Mouse (Mus musculus) cerebellum, postnatal 14 days (tissue): ENCODE results near the gene Ephx3.
"Not testable (repeated sequence)": the region's sequence is repeated elsewhere in the genome, so short reads cannot be mapped to it uniquely, and the experiment has no call there.

Experiments used
- DNase-seq, 2 experiments: peaks; one replicate each; pipeline ENCODE4 v3.0.0; 2021; ENCODE audit warnings: mixed read lengths in 2 of 2

The Ephx3 gene

DNA sequence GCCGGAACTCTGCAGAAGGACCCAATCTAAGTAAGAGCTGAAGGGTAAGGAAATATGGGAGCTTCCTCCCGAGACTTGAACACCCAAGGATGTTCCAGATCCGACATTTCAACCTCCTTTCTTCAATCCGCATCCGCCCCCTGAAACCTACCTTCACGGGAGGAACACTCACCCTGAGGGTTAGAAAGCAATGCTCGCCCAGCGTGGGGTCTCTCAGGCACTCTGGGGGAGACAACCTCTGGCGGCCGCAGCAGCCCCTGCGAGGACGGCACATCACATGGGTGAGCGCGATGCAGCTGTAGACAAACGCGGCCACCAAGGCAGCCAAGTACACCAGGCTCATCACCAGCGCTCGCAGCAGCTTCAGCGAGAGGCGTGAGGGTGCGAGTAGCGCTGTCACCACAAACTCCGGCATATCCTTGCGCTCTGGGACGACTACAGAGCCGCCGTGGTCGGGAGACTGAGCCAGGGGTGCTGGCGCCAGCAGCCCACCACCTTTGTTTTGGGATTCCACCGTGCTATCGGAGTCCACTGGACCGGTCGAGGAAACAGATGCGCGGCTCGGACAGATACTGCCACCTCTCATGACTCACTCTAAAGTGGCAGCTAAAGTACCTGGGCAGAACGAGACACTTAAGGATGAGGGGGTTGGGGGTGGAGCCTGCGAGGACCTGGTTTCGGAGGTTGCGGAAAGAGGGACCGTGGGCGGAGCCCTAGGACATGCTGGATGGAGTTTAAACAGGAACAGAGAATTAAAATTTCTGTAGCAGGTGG is at the start of gene Ephx3:
Gene Ephx3 (minus strand): TSS at position 687 of the 774 bp plus-strand sequence.
- DNase-seq, result no peak

DNA sequence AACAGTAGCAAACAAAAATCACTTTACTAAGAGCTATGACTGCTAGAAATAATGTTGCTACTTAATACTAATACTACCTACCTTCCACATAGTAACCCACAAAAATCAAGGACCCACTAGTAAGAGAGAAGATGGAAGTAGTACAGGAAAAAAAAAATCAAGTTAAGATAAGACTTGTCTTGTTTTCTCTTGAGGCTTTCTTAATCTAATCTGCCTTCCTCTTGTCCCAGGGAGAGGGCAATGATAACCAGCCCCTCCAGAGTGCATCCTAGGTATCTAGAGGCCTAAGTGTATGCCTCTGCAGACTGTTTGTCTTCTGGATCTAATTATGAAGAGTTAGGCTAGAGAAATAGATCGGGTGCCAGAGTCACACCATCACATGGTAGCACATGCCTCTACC is 49.2 kb upstream of the Ephx3 start:
- no peak for DNase-seq

DNA sequence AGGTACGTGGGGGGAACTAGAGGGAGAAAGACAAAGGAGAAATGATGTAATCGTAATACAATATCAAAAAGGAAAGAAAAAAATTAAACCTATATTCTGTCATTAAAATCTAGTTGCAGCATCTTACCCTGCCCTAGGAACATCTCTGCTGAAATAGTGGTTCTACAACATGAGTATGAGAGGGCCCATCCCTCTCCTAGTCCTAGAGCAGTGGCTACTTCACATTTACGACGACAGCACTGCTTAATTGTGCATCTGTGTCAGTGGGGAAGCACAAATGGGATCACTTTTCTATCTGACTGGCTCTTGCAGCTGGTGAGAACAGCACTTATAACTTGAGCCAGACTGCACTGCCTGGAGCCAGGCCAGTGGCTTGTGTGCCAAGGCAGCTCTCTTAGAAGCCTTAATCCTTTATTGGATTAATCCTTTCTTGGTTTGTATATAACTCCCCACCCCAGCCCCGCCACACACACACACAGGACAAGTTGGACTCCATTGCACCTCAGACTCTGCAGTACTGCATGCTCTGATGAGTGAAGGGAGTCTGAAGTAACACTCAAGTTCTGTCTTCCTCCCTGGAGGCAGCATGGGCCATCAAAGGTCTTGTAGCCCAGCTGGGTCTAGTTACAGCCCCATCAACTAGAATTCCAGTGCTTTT is 46.3 kb upstream of the Ephx3 start:
- peak; percentile 72 to 74 for DNase-seq

DNA sequence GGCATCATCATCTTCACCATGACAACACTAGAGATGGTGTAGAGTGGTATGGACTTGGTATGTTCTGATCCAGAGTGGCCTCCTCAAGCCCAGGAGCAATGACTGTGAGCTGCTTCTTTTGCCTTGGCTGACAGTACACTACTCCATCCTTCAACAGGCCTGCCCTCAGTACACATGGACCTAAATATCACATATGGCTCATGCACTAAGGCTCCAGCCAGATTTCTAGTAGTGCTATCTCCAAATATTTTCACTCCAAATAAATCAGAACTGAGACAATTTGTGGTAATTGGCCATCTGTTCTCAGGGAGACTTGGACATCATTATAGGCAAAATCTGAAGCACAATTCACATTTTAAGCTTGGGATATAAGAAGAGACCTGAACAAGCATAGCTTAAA is 43.8 kb upstream of the Ephx3 start:
- DNase-seq, result peak in 1 of 2 experiments; percentile 27

DNA sequence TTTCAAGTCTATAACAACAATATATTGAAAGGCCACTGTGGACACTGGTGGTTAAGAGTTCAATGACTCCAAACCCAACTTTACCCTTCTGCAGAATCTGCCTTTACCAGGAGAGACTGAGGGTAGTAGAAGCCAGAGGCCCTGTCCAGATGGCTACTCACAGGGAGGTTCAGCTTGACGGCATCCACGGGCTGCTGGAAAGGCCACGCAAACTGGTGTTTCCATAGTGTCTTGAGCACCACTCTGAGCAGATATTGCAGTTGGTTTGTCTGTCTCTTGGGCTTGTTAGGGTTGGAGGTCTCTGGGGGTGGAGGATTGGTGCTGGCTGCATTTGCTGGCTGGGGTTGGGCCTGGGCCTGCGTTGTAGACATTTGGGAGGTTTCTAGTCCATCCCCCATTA is 39.9 kb upstream of the Ephx3 start:
- DNase-seq, result peak in 1 of 2 experiments; percentile 40

DNA sequence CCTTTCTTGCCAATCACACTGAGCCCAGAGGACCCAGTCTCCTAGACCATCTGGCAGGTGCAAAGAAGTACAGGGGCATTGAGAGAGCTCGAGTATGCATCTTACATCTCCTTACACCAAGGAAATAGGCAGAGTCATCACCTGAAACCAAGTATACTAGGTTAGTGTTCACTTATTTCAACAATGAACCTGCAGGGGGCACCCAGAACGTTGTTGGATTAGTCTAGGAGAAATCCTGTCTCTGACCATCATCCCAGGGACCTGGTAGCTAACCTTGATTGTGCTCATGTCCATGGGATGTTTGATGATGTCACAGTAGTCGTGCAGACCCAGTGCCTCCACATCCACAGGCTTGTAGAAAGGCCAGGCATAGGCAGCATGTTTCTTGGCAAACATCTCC is 31.5 kb upstream of the Ephx3 start:
- DNase-seq, result no peak

DNA sequence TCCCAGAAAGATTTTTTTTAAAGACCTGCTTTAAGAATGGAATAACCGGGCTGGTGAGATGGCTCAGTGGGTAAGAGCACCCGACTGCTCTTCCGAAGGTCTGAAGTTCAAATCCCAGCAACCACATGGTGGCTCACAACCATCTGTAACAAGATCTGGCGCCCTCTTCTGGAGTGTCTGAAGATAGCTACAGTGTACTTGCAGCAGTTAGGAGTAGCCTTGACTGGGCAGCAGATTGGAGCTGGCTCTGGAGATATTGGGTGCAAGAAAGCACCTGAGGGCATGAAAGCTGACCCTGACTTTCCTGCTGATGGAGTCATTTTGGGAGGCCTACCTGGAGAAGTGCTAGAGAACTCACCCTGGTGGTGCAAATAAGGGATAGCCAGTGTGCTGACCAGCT is 26.2 kb upstream of the Ephx3 start:
- not testable (repeated sequence) for DNase-seq

DNA sequence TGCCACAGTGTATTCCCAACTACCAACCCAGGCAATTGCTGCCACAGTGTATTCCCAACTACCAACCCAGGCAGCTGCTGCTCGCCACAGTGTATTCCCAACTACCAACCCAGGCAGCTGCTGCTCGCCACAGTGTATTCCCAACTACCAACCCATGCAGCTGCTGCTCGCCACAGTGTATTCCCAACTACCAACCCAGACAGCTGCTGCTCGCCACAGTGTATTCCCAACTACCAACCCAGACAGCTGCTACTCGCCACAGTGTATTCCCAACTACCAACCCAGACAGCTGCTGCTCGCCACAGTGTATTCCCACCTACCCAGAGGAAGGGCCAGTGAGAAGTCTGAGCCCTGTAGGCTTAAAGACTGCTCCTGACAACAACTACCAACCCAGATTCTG is 22.2 kb upstream of the Ephx3 start:
- DNase-seq, result not testable (repeated sequence)

DNA sequence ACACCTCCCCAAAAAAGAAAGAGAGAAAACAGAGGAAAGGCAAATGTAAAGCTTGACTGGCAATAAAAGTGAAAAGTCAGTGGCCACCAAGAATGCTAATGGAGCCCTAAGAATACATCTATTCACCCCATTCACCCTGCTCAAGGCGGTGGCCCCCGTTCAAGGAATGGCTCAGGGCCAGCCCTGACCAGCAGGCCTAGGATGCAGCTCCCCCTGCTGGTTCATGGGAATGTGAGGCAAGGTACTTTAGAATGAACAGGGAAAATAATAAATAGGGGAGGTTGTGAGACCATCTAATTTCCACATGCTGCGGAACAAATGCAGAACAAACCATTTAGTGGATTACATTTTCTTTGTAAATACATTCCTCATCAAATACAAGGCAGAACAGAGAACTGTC is 20.4 kb upstream of the Ephx3 start:
- peak; percentile 80 to 85 for DNase-seq

DNA sequence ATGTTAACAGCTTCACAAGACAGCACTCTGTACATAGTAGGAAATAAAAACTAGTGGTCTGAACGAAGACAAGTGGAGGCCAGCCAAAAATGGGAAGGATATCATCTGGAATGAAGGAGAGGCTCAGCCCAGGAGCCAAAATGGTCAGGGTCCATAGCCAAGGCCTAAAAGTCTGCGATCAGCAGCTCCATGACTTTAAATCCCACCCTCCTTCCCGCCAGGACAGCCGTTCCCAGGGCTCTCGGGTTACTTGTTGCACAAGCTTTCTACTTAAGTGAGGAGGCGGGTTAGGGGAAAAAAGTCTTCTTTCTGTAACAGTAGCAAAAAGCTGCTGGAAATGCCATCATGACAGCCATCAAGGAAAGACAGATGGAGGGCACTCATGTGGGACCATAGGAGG is 19.8 kb upstream of the Ephx3 start:
- no peak for DNase-seq

DNA sequence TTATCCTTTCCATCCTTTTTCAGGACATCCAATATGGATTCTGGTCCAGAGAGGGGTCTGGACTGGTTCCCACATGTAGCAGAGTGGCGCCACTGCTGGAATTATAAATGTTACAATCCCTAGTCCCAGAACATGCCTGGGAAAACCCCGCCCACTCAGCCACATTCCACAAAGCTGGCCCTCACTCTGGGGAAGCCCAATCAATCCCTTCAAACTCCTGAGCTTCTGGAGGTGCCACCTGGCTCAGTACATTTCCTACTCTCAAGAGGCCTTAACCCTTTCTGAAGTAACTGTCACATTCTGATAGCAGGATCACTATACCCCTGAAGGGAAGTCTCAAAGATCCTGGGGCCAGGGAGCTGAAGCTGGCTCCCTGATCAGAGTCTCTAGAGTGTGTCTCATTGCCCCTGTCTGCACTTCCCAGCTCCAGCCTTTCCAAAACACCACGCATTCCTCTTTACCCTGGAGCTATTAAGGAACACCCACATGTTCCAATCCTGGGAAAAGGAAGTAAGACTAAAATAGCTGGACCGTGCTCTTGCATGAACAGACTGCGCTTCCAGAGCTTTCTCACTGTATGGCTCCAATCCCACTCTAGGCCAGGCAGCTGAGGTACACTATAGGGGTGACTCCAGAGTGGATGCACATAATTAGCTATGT is 18.4 kb upstream of the Ephx3 start:
- DNase-seq, result no peak

DNA sequence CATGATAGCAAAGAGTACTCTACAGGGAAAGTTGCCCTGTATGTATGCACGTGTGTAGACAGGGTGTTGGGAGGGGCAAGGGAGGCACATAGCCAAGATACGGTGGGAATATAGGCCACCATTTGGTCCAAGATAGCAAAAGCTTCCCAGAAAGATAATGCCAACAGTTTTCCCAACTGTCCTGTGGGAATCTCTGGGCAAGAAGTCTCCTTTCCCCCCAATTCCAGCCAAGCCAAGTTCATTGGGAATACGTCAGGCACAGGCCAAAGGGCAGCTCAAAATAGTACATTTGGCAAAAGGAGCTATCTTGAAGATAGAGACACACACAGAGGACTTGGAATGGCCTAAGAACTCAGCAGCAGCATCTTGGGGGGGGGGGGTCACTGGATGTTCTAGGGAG is 16.0 kb upstream of the Ephx3 start:
- DNase-seq, result no peak

DNA sequence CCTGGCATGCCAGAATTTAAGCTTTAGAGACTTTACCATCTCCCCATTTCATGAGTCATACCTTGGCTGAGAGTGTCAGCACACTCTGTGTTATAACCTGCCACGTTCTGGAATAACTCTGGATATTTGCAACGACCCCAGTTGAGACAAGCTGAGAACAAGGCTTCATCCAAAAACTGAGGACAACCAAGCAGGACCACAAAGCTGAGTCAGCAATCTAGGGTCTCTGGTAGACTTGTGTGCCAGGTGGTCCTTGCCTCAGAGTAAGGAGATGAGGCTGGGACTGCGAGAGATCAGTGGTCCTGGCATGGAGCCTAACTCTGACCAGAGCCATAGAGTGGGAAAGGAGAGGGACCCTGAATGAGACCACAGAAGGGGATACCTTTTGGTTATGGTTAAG is 13.6 kb upstream of the Ephx3 start:
- no peak for DNase-seq

DNA sequence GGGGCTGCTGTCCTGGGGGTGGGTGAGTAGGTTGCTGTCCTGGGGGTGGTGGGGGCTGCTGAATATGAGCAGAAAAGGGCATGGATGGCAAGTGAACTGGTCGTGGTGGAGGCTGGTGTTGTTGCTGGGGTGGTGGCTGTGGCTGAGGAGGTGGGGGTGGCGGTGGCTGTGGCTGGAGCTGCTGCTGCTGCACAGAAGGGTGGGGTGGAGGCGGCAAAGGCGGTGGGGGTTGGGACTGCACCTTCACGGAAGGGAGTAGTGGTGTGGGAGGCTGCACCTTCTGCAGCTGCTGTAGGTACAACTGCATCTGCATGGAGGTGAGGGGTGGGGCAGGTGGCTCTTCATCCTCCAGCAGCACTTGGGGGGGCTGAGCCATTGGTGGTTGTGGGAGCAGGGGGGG is 11.7 kb upstream of the Ephx3 start:
- no peak for DNase-seq

DNA sequence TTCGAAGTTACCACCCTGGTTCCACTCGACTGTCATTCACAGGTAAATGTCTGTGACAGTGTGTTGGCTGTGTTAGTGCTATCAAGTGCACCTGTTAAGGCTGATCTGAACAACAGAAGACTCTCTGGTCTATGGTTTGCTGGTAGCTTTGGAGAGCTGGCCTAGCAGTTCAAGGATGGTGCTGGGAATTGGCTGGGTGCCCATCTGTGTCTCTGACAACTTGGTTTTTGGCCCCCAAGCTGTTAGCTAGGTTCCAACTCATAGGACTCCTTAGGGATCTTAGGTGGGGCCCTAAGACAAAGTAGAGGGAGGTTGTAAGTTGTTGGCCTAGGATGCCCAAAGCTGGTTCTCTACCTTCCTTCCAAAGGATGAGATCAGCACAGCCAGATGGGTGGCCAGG is 10.4 kb upstream of the Ephx3 start:
- DNase-seq, result no peak

DNA sequence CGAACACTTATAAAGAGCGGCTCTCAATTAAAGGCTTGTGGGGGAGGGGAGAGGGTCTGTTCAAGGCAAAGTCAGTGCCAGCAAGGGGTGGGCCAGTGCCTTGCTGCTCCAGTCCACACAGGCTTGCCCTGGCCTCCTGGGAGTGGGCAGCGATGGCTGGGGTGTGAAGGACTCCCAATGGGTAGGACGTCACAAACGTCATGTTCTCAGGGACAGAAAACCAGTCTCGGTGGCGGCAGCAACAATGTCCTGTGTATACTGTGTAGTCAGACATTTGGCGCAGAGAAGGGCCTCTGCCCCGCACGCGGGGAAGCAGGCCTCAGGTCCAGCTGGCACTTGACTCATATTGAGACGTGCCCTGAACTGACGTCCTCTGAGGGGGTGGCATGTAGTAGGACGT is 7.8 kb upstream of the Ephx3 start:
- DNase-seq, result peak; percentile 45 to 48

DNA sequence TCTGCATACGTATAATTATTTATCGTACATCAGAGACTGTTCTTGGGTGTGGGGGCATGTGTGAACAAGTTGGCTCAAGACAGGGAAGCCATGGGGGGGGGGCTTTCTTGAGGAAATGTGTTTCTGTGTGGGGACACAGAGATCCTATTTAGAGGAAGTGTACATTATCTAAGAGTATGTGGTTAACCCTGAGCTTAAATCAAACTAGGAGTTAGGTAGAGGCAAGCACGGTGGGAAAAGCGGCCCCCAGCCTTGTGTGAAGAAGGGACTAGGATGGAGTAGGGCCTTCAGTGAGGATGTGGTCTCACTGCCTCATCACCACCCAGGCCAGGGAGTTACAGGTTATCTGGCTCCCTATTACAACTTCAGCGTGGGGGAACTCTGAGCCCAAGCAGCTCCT is 6.4 kb upstream of the Ephx3 start:
- DNase-seq, result no peak

DNA sequence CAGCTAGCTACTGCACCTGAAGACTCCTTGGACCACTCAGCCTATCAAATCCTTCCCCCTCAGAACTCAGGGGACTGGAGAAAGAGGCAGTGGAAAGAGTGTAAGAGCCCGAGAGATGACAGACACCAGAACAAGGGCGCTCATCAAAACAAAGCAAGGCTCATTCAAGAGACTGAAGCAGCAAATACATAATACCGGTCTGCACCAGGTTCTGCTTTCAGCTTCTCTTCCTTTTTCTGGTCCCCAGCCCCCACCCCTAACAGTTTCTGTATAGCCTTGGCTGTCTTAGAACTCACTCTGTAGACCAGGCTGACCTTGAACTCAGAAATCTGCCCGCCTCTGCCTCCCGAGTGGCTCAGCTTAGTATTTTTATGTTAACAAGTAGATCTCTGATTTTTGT is 3.7 kb upstream of the Ephx3 start:
- DNase-seq, result no peak

DNA sequence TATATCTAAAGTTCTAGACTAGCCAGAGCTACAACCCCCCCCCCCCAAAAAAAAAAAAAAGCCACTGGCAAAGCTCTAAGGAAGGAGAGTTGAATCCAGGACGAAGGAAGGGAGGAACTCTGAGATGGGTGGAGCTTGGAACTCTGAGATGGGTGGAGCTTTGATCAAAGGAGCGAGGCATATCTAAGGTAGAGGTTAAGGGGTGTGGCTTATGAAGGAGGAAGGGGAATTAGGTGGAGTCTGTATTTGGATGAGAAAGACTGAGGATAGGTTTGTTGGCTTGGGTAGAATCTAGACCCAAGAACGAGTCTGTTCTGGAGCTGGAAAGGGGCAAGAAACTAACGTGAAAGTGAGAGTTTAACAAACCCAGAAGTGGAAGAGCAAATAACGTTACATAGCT is 501 bp upstream of the Ephx3 start:
- no peak for DNase-seq

DNA sequence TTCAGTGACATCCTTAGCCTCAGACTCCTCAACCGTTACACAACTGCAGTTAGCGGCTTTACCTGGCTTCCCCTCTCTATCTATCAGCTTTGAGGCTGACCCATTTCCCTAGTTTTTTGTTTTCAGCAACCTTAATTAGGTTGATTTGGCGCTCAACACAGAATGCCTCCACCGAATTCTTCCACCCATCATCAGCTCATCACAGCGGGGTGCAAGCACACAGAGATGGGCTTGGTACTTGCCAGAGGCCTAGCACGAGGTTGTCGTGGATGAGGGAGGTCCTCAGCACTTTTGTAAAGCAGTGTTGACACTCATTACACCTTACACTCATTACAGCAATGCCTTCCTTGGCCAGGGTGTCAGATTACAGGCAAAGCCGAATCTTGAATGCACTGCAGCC is 6.3 kb downstream of the Ephx3 start:
- DNase-seq, result no peak

DNA sequence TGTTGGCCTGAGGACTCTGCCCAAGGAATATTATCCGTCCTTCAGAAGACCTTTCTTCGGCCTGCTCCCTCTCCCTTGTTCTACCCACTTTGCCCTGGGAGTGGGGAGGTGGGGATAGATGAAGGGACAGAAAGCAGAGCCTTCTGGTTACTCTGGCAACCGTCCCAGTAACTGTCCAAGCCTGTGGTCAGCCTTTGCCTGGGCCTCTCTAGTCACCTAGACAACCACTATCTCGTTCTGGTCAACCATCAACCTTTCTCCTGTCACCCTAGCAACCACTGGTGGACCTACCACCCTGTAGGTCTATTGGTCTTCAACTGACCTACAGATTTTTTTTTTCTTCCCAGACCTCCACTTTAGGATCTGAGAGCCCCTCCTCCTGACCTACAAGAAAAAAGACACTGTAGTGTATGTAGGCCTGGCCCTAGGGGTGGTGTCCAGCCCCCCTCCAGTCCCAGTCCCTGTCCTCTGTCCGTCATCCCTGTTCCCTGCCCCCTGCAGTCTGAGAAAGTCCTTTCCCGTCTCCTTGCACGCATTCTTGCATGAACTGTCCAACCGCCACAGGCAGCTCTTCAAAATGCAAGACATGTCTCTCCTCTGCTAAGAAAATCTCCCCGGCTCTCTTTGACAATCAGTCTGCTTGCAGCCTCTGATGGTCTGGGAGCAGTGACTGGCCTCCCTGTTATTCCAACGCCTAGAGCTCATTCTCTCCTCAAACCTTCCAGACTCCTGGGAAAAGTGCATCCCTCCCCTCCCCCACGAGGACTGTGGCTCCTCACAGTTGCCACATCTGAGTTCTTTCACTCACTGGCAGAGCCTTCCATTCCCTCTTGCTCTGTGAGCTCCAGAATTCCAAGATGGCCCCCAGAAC is 9.5 kb downstream of the Ephx3 start:
- peak; percentile 31 to 55 for DNase-seq

DNA sequence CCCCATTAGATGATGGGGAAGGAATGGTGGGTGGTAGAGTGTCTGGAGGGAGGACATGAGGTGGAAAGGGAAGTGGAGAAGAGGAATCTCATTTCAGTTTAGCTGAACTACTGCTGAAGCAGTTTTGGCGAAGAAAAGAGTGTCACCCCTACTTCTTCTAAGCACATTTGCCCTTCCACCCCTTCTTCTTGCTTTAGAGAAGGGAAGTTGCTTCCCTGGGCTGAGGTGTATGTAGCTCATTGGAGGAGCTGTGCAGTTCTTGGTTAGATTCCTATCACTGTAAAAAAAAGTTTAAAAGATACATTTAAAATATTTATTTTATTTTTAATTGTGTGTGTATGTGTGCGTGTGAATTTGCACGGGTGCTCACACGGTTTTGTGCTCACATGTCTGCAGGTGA is 12.4 kb downstream of the Ephx3 start:
- DNase-seq, result no peak

DNA sequence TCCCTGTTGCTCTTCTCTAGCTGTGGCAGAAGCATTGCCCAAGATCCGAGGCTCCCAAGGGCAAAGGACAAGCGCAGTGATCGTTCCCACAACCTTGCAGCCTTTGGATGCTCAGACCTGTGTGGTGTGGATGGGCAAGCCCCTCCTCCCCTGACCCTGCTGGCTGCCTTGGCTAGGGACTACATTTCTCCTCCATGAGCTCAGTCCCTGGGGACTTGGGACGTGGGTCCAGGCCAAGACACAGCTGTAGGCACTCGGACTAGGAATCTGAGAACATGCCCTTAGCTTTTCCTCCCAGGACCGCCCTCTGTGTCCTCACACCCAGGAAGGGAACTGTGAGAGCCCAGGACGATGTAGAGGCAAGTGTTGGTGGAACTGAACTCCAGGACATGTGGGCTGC is 16.2 kb downstream of the Ephx3 start:
- no peak for DNase-seq
